Mouse (Mus musculus): Measurements from ENCODE around the gene Prex1.

GRCm38 (mm10) chr2:166745849-166746248 is 32.2 kb upstream of the Prex1 start:
- TF ChIP-seq CTCF (IDR thresholded peaks at IDR 0.05; ENCODE audit: low read depth) = no peak
- no peak for TF ChIP-seq EP300 (IDR thresholded peaks at IDR 0.05; ENCODE audit: low read depth)
